Mouse (Mus musculus): ENCODE measurements around the gene Gm4791. TPM values are rescaled to one million over a fixed set of nuclear protein-coding genes. Genes with fewer than 3 reads are reported as not detected.

The Gm4791 gene
- polyA plus RNA-seq, 1 experiment from 2014 or later: not detected

- Histone ChIP-seq H3K27me3 (ENCODE audit: control insufficient read depth, insufficient read depth, low read length) (no peaks in the 10 kb centered on the region), H3K4me1 (replicated peaks; ENCODE audit: control insufficient read depth, insufficient read depth) (no peaks in the 10 kb centered on the region), H3K36me3 (ENCODE audit: control insufficient read depth, insufficient read depth, low read length) (no peaks in the 10 kb centered on the region), H3K4me3 (ENCODE audit: low read depth, low read length) (no peak overlapping the region), H3K4me2 (replicated peaks; ENCODE audit: low read depth) (no peak overlapping the region), H3K27ac (replicated peaks) (no peak overlapping the region), H3K9me3 (ENCODE audit: control insufficient read depth, low read length) (no peaks in the 10 kb centered on the region), H3K9ac (ENCODE audit: low read length) (no peak overlapping the region)
- TF ChIP-seq EP300 (optimal IDR thresholded peaks at IDR 0.05) (no peak), CTCF (IDR thresholded peaks at IDR 0.05; ENCODE audit: low read depth) (no peak)
- no peak for ATAC-seq (ENCODE audit: low FRiP score, low TSS enrichment)
- WGBS: 55% methylated on average over 11 of the region's 11 CpGs
- no peak for DNase-seq (ENCODE audit: low spot score)
Measured at GRCm38 (mm10) chr9:46978806-46979205, 19.7 kb upstream of the Gm4791 start.

GRCm38 (mm10) chr9:46980111-46980510, 18.4 kb upstream of the Gm4791 start:
- Histone ChIP-seq H3K27me3 (ENCODE audit: control insufficient read depth, insufficient read depth, low read length) (no peaks in the 10 kb centered on the region), H3K4me3 (ENCODE audit: low read depth, low read length) (no peak overlapping the region), H3K36me3 (ENCODE audit: control insufficient read depth, insufficient read depth, low read length) (no peaks in the 10 kb centered on the region), H3K9me3 (ENCODE audit: control insufficient read depth, low read length) (no peaks in the 10 kb centered on the region), H3K27ac (replicated peaks) (no peak overlapping the region), H3K4me1 (replicated peaks; ENCODE audit: control insufficient read depth, insufficient read depth) (no peaks in the 10 kb centered on the region), H3K9ac (ENCODE audit: low read length) (no peak overlapping the region), H3K4me2 (replicated peaks; ENCODE audit: low read depth) (no peak overlapping the region)
- ATAC-seq (ENCODE audit: low FRiP score, low TSS enrichment) (no peak), DNase-seq (ENCODE audit: low spot score) (no peak)
- TF ChIP-seq EP300 (optimal IDR thresholded peaks at IDR 0.05) (no peak), CTCF (IDR thresholded peaks at IDR 0.05; ENCODE audit: low read depth) (no peak)
- 10% methylated on average over 2 of the region's 2 CpGs for WGBS

GRCm38 (mm10) chr9:46983471-46983870, 15.1 kb upstream of the Gm4791 start:
- Histone ChIP-seq H3K4me3 (ENCODE audit: low read depth, low read length) (no peak overlapping the region), H3K4me2 (replicated peaks; ENCODE audit: low read depth) (no peak overlapping the region), H3K4me1 (replicated peaks; ENCODE audit: control insufficient read depth, insufficient read depth) (no peaks in the 10 kb centered on the region), H3K27me3 (ENCODE audit: control insufficient read depth, insufficient read depth, low read length) (no peaks in the 10 kb centered on the region), H3K9ac (ENCODE audit: low read length) (no peak overlapping the region), H3K27ac (replicated peaks) (no peak overlapping the region), H3K36me3 (ENCODE audit: control insufficient read depth, insufficient read depth, low read length) (no peaks in the 10 kb centered on the region), H3K9me3 (ENCODE audit: control insufficient read depth, low read length) (no peaks in the 10 kb centered on the region)
- ATAC-seq (ENCODE audit: low FRiP score, low TSS enrichment) (no peak), DNase-seq (ENCODE audit: low spot score) (no peak)
- TF ChIP-seq CTCF (IDR thresholded peaks at IDR 0.05; ENCODE audit: low read depth): no peak
- no peak for TF ChIP-seq EP300 (optimal IDR thresholded peaks at IDR 0.05)
- 26% methylated on average over 2 of the region's 2 CpGs for WGBS

GRCm38 (mm10) chr9:47041569-47041968, 43.0 kb downstream of the Gm4791 start:
- H3K4me1 ChIP-seq (replicated peaks; ENCODE audit: control insufficient read depth, insufficient read depth): no peaks in the 10 kb centered on the region
- WGBS: 60% methylated on average over 6 of the region's 6 CpGs
- H3K9ac ChIP-seq (ENCODE audit: low read length): no peak overlapping the region
- no peak overlapping the region for H3K27ac ChIP-seq (replicated peaks)
- DNase-seq (ENCODE audit: low spot score): no peak
- no peak overlapping the region for H3K4me3 ChIP-seq (ENCODE audit: low read depth, low read length)
- ATAC-seq (ENCODE audit: low FRiP score, low TSS enrichment): no peak
- no peak for TF ChIP-seq EP300 (optimal IDR thresholded peaks at IDR 0.05)
- no peak for TF ChIP-seq CTCF (IDR thresholded peaks at IDR 0.05; ENCODE audit: low read depth)
- H3K27me3 ChIP-seq (ENCODE audit: control insufficient read depth, insufficient read depth, low read length): no peaks in the 10 kb centered on the region
- H3K9me3 ChIP-seq (ENCODE audit: control insufficient read depth, low read length): no peaks in the 10 kb centered on the region
- no peak overlapping the region for H3K4me2 ChIP-seq (replicated peaks; ENCODE audit: low read depth)
- H3K36me3 ChIP-seq (ENCODE audit: control insufficient read depth, insufficient read depth, low read length): no peaks in the 10 kb centered on the region
